Mouse (Mus musculus): ENCODE data around the gene Pcnx2. TPM values are rescaled to one million over a fixed set of nuclear protein-coding genes. Genes with fewer than 3 reads are reported as not detected.

Pcnx2 gene
- total RNA-seq, 4 experiments from 2014 or later = 0.24 to 0.51 (median 0.38) TPM

- no peak for DNase-seq (ENCODE audit: low spot score in 2 of 2)
Observed at GRCm38 (mm10) chr8:125757106-125757496, 141.0 kb downstream of the Pcnx2 start.

GRCm38 (mm10) chr8:125756391-125757105, 141.6 kb downstream of the Pcnx2 start:
- DNase-seq (ENCODE audit: low spot score in 2 of 2) = no peak

- DNase-seq (ENCODE audit: low spot score in 2 of 2) = no peak
Observed at GRCm38 (mm10) chr8:125755896-125756295, 142.2 kb downstream of the Pcnx2 start.

GRCm38 (mm10) chr8:125750846-125751245, 147.3 kb downstream of the Pcnx2 start:
- no peak for DNase-seq (ENCODE audit: low spot score in 2 of 2)

- no peak for DNase-seq (ENCODE audit: low spot score in 2 of 2)
Observed at GRCm38 (mm10) chr8:125747390-125747789, 150.7 kb downstream of the Pcnx2 start.

- DNase-seq (ENCODE audit: low spot score in 2 of 2) = no peak
Observed at GRCm38 (mm10) chr8:125744914-125745576, 153.1 kb downstream of the Pcnx2 start.

- DNase-seq (ENCODE audit: low spot score in 2 of 2) = no peak
Observed at GRCm38 (mm10) chr8:125742406-125742805, 155.7 kb downstream of the Pcnx2 start.

GRCm38 (mm10) chr8:125741855-125742254, 156.3 kb downstream of the Pcnx2 start:
- no peak for DNase-seq (ENCODE audit: low spot score in 2 of 2)

- no peak for DNase-seq (ENCODE audit: low spot score in 2 of 2)
Observed at GRCm38 (mm10) chr8:125741377-125741776, 156.7 kb downstream of the Pcnx2 start.

GRCm38 (mm10) chr8:125740655-125741054, 157.5 kb downstream of the Pcnx2 start:
- DNase-seq (ENCODE audit: low spot score in 2 of 2) = no peak

- DNase-seq (ENCODE audit: low spot score in 2 of 2) = no peak
Observed at GRCm38 (mm10) chr8:125738956-125739355, 159.2 kb downstream of the Pcnx2 start.

- DNase-seq (ENCODE audit: low spot score in 2 of 2) = peak; percentile 75
Observed at GRCm38 (mm10) chr8:125733964-125734956, 163.9 kb downstream of the Pcnx2 start.

GRCm38 (mm10) chr8:125729746-125730145, 168.4 kb downstream of the Pcnx2 start, which contains the start of gene Ntpcr:
Ntpcr (plus strand) TSS chr8:125729963.
- no peak for DNase-seq (ENCODE audit: low spot score in 2 of 2)

GRCm38 (mm10) chr8:125727797-125728196, 170.3 kb downstream of the Pcnx2 start:
- DNase-seq (ENCODE audit: low spot score in 2 of 2) = no peak

- no peak for DNase-seq (ENCODE audit: low spot score in 2 of 2)
Observed at GRCm38 (mm10) chr8:125726986-125727385, 171.1 kb downstream of the Pcnx2 start.

- DNase-seq (ENCODE audit: low spot score in 2 of 2) = no peak
Observed at GRCm38 (mm10) chr8:125726143-125726542, 172.0 kb downstream of the Pcnx2 start.

- DNase-seq (ENCODE audit: low spot score in 2 of 2) = no peak
Observed at GRCm38 (mm10) chr8:125725037-125725820, 172.9 kb downstream of the Pcnx2 start.

GRCm38 (mm10) chr8:125723437-125723836, 174.7 kb downstream of the Pcnx2 start:
- DNase-seq (ENCODE audit: low spot score in 2 of 2) = no peak

- peak; percentile 20 to 31 for DNase-seq (ENCODE audit: low spot score in 2 of 2)
Observed at GRCm38 (mm10) chr8:125722675-125723074, 175.4 kb downstream of the Pcnx2 start.

GRCm38 (mm10) chr8:125718914-125719313, 179.2 kb downstream of the Pcnx2 start:
- DNase-seq (ENCODE audit: low spot score in 2 of 2) = no peak

GRCm38 (mm10) chr8:125716613-125717012, 181.5 kb downstream of the Pcnx2 start:
- no peak for DNase-seq (ENCODE audit: low spot score in 2 of 2)

Measured in gastrocnemius, adult 8-10 months (tissue).